Mouse (Mus musculus): Measurements from ENCODE around the gene Dnal4. TPM values are rescaled to one million over a fixed set of nuclear protein-coding genes. Genes with fewer than 3 reads are reported as not detected.

The Dnal4 gene
- total RNA-seq, 2 experiments from 2014 or later, result 25.3 to 25.6 TPM

- DNase-seq (ENCODE audit: low spot score in 2 of 2), result no peak
Measured at GRCm38 (mm10) chr15:79740739-79741138, 36.9 kb downstream of the Dnal4 start.

- no peak for DNase-seq (ENCODE audit: low spot score in 2 of 2)
Measured at GRCm38 (mm10) chr15:79734311-79734710, 43.3 kb downstream of the Dnal4 start.

GRCm38 (mm10) chr15:79733640-79734039 lies 44.0 kb downstream of the Dnal4 start:
- DNase-seq (ENCODE audit: low spot score in 2 of 2), result no peak

GRCm38 (mm10) chr15:79733192-79733591 lies 44.5 kb downstream of the Dnal4 start:
- no peak for DNase-seq (ENCODE audit: low spot score in 2 of 2)

- DNase-seq (ENCODE audit: low spot score in 2 of 2), result no peak
Measured at GRCm38 (mm10) chr15:79731554-79731953, 46.1 kb downstream of the Dnal4 start.

- no peak for DNase-seq (ENCODE audit: low spot score in 2 of 2)
Measured at GRCm38 (mm10) chr15:79728731-79729388, 48.8 kb downstream of the Dnal4 start.

GRCm38 (mm10) chr15:79728311-79728710 lies 49.3 kb downstream of the Dnal4 start:
- no peak for DNase-seq (ENCODE audit: low spot score in 2 of 2)

GRCm38 (mm10) chr15:79727840-79728239 lies 49.8 kb downstream of the Dnal4 start:
- DNase-seq (ENCODE audit: low spot score in 2 of 2), result no peak

GRCm38 (mm10) chr15:79725190-79725789 lies 52.4 kb downstream of the Dnal4 start:
- no peak for DNase-seq (ENCODE audit: low spot score in 2 of 2)

- no peak for DNase-seq (ENCODE audit: low spot score in 2 of 2)
Measured at GRCm38 (mm10) chr15:79723439-79723838, 54.2 kb downstream of the Dnal4 start.

GRCm38 (mm10) chr15:79720796-79721195 lies 56.9 kb downstream of the Dnal4 start:
- DNase-seq (ENCODE audit: low spot score in 2 of 2), result no peak

GRCm38 (mm10) chr15:79720267-79720666 lies 57.4 kb downstream of the Dnal4 start:
- DNase-seq (ENCODE audit: low spot score in 2 of 2), result no peak

GRCm38 (mm10) chr15:79716710-79717109 lies 60.9 kb downstream of the Dnal4 start:
- no peak for DNase-seq (ENCODE audit: low spot score in 2 of 2)

- DNase-seq (ENCODE audit: low spot score in 2 of 2), result no peak
Measured at GRCm38 (mm10) chr15:79715646-79716045, 62.0 kb downstream of the Dnal4 start.

Other genes starting within 250 kb of the Dnal4 start
- gene Ddx17, start 231.1 kb downstream of the Dnal4 start, total RNA-seq (2021), result 100 to 1,000 TPM; 457 to 487 TPM
- gene Dmc1, start 172.7 kb downstream of the Dnal4 start, total RNA-seq (2021), result 1 to 10 TPM; 5.1 to 5.7 TPM
- gene Fam227a, start 118.9 kb downstream of the Dnal4 start, total RNA-seq (2021), result 1 to 10 TPM; 5.3 to 5.6 TPM
- 10 to 100 TPM; 27.4 to 32.6 TPM for gene Cby1, start 118.7 kb downstream of the Dnal4 start, total RNA-seq (2021)
- 100 to 1,000 TPM; 150 to 153 TPM for gene Tomm22, start 107.0 kb downstream of the Dnal4 start, total RNA-seq (2021)
- 10 to 100 TPM; 29.3 to 33.5 TPM for gene Josd1, start 89.9 kb downstream of the Dnal4 start, total RNA-seq (2021)
- gene Gtpbp1, start 87.0 kb downstream of the Dnal4 start, total RNA-seq (2021), result 10 to 100 TPM; 32.4 to 37.0 TPM
- 10 to 100 TPM; 53.3 to 56.7 TPM for gene Sun2, start 35.3 kb downstream of the Dnal4 start, total RNA-seq (2021)
- gene Nptxr, start 26.9 kb upstream of the Dnal4 start, total RNA-seq (2021), result 10 to 100 TPM; 17.2 to 17.3 TPM
- 1 to 10 TPM; 3.7 to 4.2 TPM for gene Npcd, start 56.4 kb upstream of the Dnal4 start, total RNA-seq (2021)
- 100 to 1,000 TPM; 105 TPM for gene Cbx6, start 56.8 kb upstream of the Dnal4 start, total RNA-seq (2021)
- gene Apobec3, start 113.8 kb upstream of the Dnal4 start, total RNA-seq (2021), result 10 to 100 TPM; 28.4 to 33.4 TPM
- 10 to 100 TPM; 15.4 to 18.4 TPM for gene Cbx7, start 193.3 kb upstream of the Dnal4 start, total RNA-seq (2021)
- gene Pdgfb, start 237.1 kb upstream of the Dnal4 start, total RNA-seq (2021), result 10 to 100 TPM; 31.3 to 35.1 TPM